Mouse (Mus musculus) thymus, postnatal 0 days (tissue): ENCODE data around the gene C530008M17Rik. TPM values are rescaled to one million over a fixed set of nuclear protein-coding genes. Genes with fewer than 3 reads are reported as not detected.

Experiments used
- DNase-seq: peaks from one replicate; pipeline ENCODE4 v3.0.0-alpha.2; 2015; ENCODE audit warnings: low spot score
- polyA plus RNA-seq: library from polyadenylated mRNA; unstranded; fragments of >200 nt; fragmentation: Nextera tagmentation; extraction: Ambion mirVana; gene quantifications from 2 replicates; pipeline ENCODE4 v1.2.1, GENCODE M21; 2015

The C530008M17Rik gene
- polyA plus RNA-seq, 1 experiment from 2014 or later: 0.99 TPM

GRCm38 (mm10) chr5:76769572-76769971 is 113.3 kb downstream of the C530008M17Rik start:
- DNase-seq: no peak

GRCm38 (mm10) chr5:76771371-76771770 is 115.1 kb downstream of the C530008M17Rik start:
- DNase-seq: no peak

- no peak for DNase-seq
These were observed 116.5 kb downstream of the C530008M17Rik start for GRCm38 (mm10) chr5:76772831-76773230.

- no peak for DNase-seq
These were observed 117.3 kb downstream of the C530008M17Rik start for GRCm38 (mm10) chr5:76773492-76774158.

- DNase-seq: peak; percentile 38
These were observed 122.8 kb downstream of the C530008M17Rik start for GRCm38 (mm10) chr5:76779094-76779615.

GRCm38 (mm10) chr5:76781943-76782342 is 125.6 kb downstream of the C530008M17Rik start:
- DNase-seq: no peak

GRCm38 (mm10) chr5:76782414-76783103 is 126.2 kb downstream of the C530008M17Rik start:
- no peak for DNase-seq

- DNase-seq: no peak
These were observed 126.8 kb downstream of the C530008M17Rik start for GRCm38 (mm10) chr5:76783104-76783441.

GRCm38 (mm10) chr5:76784151-76784723 is 127.9 kb downstream of the C530008M17Rik start:
- DNase-seq: no peak

GRCm38 (mm10) chr5:76785013-76785412 is 128.7 kb downstream of the C530008M17Rik start:
- DNase-seq: no peak

- DNase-seq: no peak
These were observed 133.6 kb downstream of the C530008M17Rik start for GRCm38 (mm10) chr5:76789881-76790280.

- DNase-seq: no peak
These were observed 135.0 kb downstream of the C530008M17Rik start for GRCm38 (mm10) chr5:76791280-76791679.

GRCm38 (mm10) chr5:76792720-76793119 is 136.4 kb downstream of the C530008M17Rik start:
- DNase-seq: no peak

- DNase-seq: no peak
These were observed 141.7 kb downstream of the C530008M17Rik start for GRCm38 (mm10) chr5:76798043-76798442.

- DNase-seq: no peak
These were observed 143.2 kb downstream of the C530008M17Rik start for GRCm38 (mm10) chr5:76799471-76799870.

GRCm38 (mm10) chr5:76809031-76809430 is 152.7 kb downstream of the C530008M17Rik start:
- no peak for DNase-seq

- DNase-seq: no peak
These were observed 158.7 kb downstream of the C530008M17Rik start for GRCm38 (mm10) chr5:76815035-76815434.

- no peak for DNase-seq
These were observed 159.6 kb downstream of the C530008M17Rik start for GRCm38 (mm10) chr5:76815786-76816455.

- DNase-seq: no peak
These were observed 160.4 kb downstream of the C530008M17Rik start for GRCm38 (mm10) chr5:76816748-76817147.

GRCm38 (mm10) chr5:76817678-76818077 is 161.4 kb downstream of the C530008M17Rik start:
- no peak for DNase-seq

GRCm38 (mm10) chr5:76818807-76819206 is 162.5 kb downstream of the C530008M17Rik start:
- DNase-seq: no peak

- DNase-seq: no peak
These were observed 165.8 kb downstream of the C530008M17Rik start for GRCm38 (mm10) chr5:76822097-76822496.
